Mouse (Mus musculus) olfactory bulb, adult 2 months (tissue): ENCODE results near the gene Dyrk1a. TPM values are rescaled to one million over a fixed set of nuclear protein-coding genes. Genes with fewer than 3 reads are reported as not detected.

Experiments used
- H3K27ac ChIP-seq: fragments of 200-500 bp; 2 replicates; pipeline ENCODE4 v1.5.1; 2012; ENCODE audit warnings: low read depth, low read length; ENCODE audit not compliant: insufficient read depth
- H3K4me1 ChIP-seq: fragments of 200-500 bp; 2 replicates; pipeline ENCODE4 v1.6.1; 2012; ENCODE audit warnings: low read length; ENCODE audit not compliant: control insufficient read depth, insufficient read depth
- H3K4me3 ChIP-seq: fragments of 200-500 bp; 2 replicates; pipeline ENCODE4 v1.5.1; 2012; ENCODE audit warnings: mild to moderate bottlenecking, low read depth, low read length, moderate library complexity; ENCODE audit not compliant: insufficient read depth
- CTCF ChIP-seq: fragments of 200-500 bp; IDR thresholded peaks from 2 replicates; pipeline ENCODE4 v1.5.1; 2012; ENCODE audit warnings: low read depth, mild to moderate bottlenecking, low read length, moderate library complexity; ENCODE audit not compliant: insufficient read depth
- POLR2A ChIP-seq: fragments of 200-500 bp; IDR thresholded peaks from 2 replicates; pipeline ENCODE4 v1.6.1; 2012; ENCODE audit warnings: mild to moderate bottlenecking, low read depth, low read length, moderate library complexity; ENCODE audit not compliant: insufficient read depth
- WGBS: fragments of 180-500 bp; shearing (Covaris S2); methylation state at CpG from one replicate; pipeline ENCODE4 v1.1.7; 2018; 5-methylcytosine and 5-hydroxymethylcytosine counted together
- polyA plus RNA-seq: library from polyadenylated mRNA; stranded (reverse); fragments of >200 nt; gene quantifications from 2 replicates; pipeline ENCODE4 v1.2.4, GENCODE M21; 2012; ENCODE audit warnings: low replicate concordance; ENCODE audit not compliant: missing spikeins, insufficient read depth, insufficient read length

Dyrk1a gene
- polyA plus RNA-seq, 1 experiment = not detected

DNA sequence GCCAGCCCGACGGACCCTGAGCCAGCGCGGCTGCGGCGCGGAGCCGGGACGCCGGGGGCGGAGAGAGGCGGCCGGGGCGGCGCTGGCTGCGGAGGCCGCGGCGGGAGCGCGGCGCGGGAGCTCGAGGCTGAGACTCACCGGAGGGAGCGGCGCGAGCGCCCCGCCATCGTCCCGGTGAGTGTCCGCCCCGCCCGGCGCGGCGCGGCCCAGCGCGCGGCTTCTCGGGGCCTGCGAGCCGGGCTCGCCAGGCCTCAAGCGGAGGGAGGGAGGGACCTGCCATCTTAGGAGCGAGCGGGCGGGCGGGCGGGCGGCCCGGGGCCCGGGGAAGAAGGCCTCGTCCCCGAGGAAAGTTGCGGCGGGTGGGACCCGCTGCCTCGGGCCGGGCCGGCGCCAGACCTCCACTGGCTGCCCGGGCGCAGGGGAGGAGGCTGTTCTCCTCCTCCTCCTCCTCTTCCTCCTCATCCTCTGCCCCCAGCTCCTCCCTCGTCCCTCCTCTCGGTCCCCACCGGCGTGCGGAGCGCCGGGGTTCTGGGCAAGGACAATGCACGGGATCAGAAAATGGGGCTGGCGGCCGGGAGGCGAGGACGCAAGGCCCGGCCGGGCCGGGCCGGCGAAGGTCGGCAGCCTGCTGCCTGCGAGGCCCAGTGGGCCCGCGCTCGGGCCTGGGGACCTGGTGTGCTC, 691 bp downstream of the Dyrk1a start:
- H3K4me3 ChIP-seq = peak overlapping the region; percentile 72
- WGBS = 4% methylated on average over 87 of the region's 88 CpGs
- H3K4me1 ChIP-seq = peaks cover 3% of the 10 kb centered on the region
- no peak for TF ChIP-seq CTCF
- TF ChIP-seq POLR2A = no peak
- peak overlapping the region; percentile 97 for H3K27ac ChIP-seq

DNA sequence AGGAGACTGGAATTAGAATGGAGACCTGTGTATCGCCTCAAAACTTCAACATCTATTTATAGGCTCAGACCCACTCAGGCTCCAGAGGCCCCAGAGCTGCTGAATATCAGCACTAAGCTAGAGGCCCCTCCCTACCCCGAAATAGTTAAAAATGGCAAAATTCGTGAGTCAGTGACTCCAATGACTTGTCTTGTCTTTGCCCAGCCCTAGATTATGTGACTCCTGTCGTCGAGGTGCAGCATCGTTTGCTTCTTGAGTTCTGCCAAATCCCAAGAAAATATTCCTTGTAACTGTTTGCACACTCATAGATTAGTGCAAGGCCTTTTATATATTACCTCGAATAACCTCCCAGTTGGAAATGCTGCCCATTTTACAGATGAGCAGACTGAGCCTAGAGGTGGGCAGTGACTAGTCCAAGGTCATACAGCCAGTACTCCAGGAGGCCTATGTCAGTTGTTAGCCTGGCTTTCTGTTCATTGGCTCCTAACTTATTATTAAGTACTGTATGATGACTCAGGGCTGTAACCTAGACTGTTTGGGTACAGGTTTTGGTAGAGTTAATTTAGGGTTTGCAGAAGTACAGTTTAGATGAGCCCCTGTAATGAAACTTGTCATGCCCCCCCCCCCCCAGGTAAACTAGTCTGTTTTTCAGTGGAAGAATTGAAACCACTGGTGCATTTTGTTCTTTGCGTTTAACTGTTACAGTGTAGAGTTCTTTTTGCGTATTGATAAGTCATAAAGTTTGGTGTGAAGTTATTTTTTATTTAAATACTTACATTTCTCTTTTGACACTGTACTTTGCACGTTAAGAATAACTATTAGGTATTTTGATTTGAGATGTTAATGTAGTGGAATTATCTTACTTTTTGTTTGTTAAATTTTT, 1.5 kb downstream of the Dyrk1a start:
- Histone ChIP-seq H3K4me1 (peaks cover 8% of the 10 kb centered on the region), H3K27ac (peak overlapping the region; percentile 97), H3K4me3 (peak overlapping the region; percentile 72)
- TF ChIP-seq POLR2A = no peak
- TF ChIP-seq CTCF = no peak
- 9% methylated on average over 10 of the region's 10 CpGs for WGBS

DNA sequence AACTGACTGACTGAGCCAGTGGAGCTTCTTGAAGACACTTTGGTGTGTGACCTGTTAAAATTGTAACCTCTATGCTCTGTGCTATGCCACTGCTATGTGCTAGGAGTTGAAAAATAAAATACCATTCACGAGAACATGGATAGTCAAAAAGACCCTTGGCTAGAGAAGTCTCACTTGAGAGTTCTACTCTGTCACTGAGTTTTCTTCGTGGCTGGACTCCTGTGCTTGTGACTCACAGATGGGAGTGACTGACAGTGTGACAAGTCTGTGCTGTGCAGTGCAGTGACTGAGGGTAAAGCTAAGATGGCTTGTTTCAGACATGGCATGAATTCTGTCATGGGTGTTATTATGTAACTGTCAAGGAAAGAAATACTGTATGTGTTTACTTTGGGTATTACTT, 2.6 kb downstream of the Dyrk1a start:
- Histone ChIP-seq H3K4me1 (peaks cover 8% of the 10 kb centered on the region), H3K27ac (no peak overlapping the region), H3K4me3 (no peak overlapping the region)
- TF ChIP-seq POLR2A = no peak
- no peak for TF ChIP-seq CTCF
- WGBS = 7% methylated on average over 2 of the region's 2 CpGs

DNA sequence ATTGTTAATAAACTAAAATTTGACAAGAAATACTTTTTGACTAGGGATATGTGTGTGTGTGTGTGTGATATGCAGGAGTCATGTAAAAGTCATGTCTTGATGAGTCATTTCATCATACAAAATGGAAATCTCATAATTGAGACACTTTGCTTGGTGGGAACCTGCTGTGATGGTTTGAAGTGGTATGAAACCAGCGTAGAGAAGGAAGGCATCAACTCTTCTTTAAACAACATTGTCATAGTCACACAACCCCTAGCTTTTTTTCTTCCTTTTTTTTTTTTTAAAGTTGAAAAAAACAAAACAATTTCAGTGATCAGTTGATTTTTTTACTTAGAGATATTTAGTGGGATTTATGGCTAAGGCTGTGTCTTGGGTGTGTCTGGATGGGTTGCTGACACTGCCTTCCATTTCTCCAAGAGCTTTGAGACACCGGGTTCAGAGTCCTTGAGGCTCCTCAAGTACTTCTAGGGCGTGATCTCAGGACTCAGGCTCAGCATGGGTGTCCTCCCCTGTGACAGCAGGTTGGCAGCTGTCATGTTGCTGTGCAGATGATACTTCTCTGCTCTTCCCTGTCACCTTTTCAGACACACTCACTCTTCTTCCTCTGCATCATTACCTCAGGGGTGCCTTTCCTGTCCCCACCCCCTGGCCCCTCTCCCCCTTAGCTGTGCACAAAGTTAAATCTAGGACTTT, 4.4 kb downstream of the Dyrk1a start:
- peaks cover 19% of the 10 kb centered on the region for H3K4me1 ChIP-seq
- 64% methylated on average over 3 of the region's 3 CpGs for WGBS
- H3K4me3 ChIP-seq = no peak overlapping the region
- TF ChIP-seq POLR2A (no peak), CTCF (no peak)
- no peak overlapping the region for H3K27ac ChIP-seq

DNA sequence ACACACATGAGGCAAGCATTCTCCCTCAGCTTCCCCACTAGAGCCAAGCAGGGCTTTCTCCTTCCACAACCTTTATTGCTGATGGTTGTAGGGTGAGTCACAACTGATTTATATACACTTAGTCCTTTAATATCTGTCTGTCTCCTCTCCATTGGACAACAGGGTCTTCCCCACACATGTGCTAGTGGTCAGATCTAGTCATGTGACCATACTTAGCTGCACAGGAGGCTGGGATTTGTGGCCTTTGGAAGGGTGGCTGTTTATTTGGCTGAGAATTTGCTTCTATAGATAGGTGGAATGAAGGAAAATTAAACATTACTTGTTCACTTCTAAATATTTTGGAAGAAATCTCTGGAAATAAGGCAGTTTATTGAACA, 4.9 kb downstream of the Dyrk1a start:
- TF ChIP-seq CTCF = no peak
- TF ChIP-seq POLR2A = no peak
- Histone ChIP-seq H3K4me3 (no peak overlapping the region), H3K27ac (no peak overlapping the region), H3K4me1 (peaks cover 19% of the 10 kb centered on the region)

DNA sequence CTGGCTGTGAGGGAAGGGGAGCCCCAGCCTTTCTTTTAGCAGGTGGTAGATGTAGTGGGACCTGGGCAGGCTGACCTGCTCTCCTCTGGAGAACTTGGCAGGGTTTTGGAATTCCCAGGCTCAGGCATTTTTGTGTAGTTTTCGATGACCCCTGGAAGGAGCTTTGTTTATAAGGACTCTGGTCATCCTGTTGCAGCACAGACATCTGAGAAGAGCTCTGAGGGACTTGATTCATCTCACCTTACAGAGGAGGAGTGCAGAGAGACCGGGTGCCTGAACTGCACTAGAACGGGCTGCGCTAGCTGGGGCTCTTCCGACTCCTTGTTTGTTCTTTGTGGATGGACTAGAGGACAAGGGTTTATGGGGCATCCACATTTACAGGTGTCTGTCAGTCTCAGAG, 5.9 kb downstream of the Dyrk1a start:
- H3K4me1 ChIP-seq = peaks cover 20% of the 10 kb centered on the region
- H3K27ac ChIP-seq = no peak overlapping the region
- WGBS = 60% methylated on average over 5 of the region's 5 CpGs
- H3K4me3 ChIP-seq = no peak overlapping the region
- TF ChIP-seq POLR2A (no peak), CTCF (no peak)

DNA sequence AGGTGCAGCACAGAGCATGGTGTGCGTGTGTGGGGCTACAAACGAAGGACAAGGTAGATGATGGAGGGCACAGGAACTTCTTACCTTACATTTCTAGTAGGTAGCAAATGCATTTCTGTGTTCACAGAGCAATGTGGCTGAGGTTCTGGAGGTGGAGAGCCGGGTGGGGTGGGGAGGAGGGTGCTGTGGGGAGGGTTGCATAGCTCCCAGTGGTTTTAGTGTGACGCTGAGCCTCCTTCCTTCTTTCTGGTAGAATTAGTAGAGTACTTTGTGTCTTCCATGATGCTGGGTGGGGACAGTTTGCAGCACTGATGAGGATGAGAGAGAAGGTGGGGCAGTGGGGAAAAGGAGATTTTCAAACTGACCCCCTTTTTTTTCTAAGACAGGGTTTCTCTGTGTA, 9.5 kb downstream of the Dyrk1a start:
- H3K4me1 ChIP-seq = peaks cover 28% of the 10 kb centered on the region
- no peak overlapping the region for H3K27ac ChIP-seq
- WGBS = 81% methylated on average over 4 of the region's 4 CpGs
- TF ChIP-seq CTCF = no peak
- TF ChIP-seq POLR2A = no peak
- no peak overlapping the region for H3K4me3 ChIP-seq

DNA sequence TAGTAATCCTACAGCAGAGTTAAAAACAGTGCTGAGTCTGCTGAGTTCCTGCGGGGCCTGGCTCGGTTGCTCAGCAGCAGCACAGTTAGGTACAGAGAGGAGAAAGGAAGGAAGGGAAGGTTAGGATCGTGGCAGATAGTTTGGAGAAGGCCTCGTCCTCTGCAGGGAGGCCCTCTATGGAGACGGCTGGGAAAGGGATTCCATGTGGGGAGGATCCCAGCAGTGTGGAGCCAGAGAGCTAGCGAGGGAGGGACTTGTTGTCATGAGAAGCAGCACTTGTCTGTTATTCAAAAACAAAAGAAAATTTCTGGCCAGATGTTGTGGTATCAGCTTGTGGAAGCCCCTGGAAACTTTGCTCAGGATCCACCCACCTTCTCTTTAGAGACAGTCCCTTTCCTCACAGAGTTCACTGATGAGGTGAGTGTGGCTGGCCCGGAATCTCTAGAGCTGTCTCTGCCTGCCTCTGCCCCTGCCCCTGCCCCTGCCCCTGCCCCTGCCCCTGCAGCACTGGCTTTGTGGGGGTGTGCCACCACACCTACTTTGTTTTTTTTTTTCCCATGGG, 11.1 kb downstream of the Dyrk1a start:
- Histone ChIP-seq H3K4me1 (peaks cover 29% of the 10 kb centered on the region), H3K4me3 (no peak overlapping the region), H3K27ac (no peak overlapping the region)
- WGBS = 10% methylated on average over 7 of the region's 7 CpGs
- TF ChIP-seq POLR2A (no peak), CTCF (no peak)
